Mouse (Mus musculus) adrenal gland, adult 18-20 months (tissue): ENCODE measurements at regions not wholly inside any gene's neighbourhood (a gene's known extent, or its start where the extent isn't known, plus 50 kb on each side); places are given as distances from the start of the nearest gene placed in this dataset.
"Not testable (repeated sequence)": the region's sequence is repeated elsewhere in the genome, so short reads cannot be mapped to it uniquely, and the experiment has no call there.

Experiments used
- DNase-seq, 2 experiments: peaks; one replicate each; pipeline ENCODE4 v3.0.0; 2021 to 2022; ENCODE audit warnings: low spot score in 2 of 2

DNA sequence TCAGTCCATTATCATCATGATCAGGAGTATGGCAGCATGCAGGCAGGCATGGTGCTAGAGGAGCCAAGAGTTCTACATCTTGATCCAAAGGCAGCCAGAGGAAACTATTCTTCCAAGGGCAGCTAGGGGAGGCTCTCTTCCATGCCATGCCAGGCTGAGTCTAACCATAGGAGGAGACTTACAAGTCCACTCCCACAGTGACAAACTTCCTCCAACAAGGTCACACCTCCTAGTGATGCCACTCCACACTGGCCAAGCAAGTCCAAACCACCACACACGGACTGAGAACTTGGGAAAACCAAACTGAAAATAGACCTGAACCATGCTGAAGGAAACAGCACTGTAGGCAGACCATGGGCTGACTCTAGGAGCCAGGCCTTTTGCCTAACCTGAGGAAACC, 197.4 kb downstream of the Prex1 start:
- no peak for DNase-seq

DNA sequence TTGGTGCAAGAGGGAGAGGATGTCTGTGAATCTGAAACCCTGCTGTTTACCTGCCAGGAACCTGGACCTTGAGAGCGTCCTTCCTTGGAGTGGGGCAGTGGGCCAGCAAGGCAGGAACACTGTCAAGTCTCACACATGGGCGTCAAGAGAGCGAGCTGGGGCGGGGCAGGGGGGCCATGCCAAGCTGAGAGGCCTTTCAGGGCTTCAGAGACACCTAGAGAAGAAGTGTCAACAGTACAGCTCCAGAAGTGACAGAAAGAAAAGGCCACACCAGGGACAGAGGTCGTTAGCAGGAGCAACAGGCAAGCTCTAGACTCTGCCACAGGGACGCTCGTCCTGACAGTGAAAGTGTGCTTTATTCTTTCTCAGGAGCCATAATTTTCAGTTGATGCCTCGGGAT, 199.0 kb downstream of the Prex1 start:
- DNase-seq, result no peak

DNA sequence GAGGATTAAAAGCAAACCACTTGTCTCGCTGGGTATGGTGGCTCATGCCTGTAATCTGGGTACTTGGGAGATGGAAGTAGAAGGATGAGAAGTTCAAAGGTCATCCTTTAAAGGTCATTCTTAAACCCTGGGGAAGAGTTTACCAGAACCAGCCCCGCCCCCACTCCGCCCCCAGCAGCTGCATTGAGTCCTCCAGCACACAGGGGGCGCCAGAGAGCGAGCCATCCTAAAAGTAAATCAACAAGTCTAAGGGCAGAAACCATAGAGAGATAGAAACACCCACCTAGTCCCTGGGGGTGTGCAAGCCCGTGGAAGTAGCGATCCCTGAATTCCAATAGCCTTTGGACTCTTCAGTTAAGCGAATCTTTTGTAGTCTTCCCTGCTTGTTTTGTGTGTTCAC, 201.1 kb downstream of the Prex1 start:
- no peak for DNase-seq

DNA sequence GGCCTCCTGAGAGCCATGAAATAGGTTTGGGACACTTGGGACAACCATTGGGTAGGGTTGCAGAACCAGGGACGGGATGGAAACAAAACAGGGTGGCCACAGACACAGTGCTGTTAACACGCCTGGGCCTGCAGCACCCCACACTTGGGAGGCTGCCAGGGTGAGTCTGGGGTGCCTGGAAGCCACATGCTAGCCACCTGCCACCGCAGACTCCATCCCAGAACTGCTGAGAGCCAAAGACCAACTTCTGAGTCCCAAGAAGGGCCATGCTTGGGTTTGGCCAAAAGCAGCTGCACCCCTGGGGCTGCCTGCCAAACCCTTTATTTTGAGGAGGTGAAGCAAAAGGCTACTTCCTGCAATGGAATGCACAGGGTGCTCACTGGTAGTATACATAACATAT, 202.2 kb downstream of the Prex1 start:
- DNase-seq, result not testable (repeated sequence)

DNA sequence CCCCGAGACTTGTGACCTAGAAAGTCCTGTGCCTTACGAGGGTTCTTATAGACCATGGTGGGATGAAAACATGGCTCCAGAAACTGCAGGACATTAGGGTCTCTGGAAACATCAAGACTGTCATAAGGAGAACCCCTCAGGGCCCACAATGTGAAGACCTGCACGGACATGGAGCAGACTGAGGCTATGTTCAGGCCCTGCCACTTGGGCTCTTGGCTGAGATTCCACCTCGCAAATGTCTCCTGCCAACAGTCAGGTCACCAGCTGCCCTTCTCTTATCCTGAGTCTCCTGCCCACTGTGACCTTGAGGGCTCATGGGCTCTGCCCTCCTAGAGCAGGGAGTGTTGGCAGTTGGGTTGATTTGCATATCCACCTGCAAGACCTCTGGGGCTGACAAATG, 202.9 kb downstream of the Prex1 start:
- DNase-seq, result no peak

DNA sequence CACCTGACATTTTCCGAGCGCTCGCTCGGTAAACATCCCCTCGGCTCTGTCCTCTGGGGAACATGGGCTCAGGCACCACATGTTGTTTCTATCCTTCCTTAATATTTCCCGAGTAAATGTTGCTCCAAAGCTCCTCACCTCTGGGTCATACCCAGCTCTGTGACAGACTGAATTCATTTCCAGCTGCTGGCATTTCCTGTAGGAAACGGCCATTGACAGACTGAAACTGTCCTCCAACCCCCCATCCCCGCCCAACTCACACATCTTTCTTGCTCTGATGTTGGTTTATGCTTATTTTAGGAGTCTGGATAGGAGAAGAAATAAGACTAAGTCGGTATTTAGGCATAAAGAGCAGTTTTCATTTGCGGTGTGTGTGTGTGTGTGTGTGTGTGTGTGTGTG, 204.0 kb downstream of the Prex1 start:
- DNase-seq, result no peak

DNA sequence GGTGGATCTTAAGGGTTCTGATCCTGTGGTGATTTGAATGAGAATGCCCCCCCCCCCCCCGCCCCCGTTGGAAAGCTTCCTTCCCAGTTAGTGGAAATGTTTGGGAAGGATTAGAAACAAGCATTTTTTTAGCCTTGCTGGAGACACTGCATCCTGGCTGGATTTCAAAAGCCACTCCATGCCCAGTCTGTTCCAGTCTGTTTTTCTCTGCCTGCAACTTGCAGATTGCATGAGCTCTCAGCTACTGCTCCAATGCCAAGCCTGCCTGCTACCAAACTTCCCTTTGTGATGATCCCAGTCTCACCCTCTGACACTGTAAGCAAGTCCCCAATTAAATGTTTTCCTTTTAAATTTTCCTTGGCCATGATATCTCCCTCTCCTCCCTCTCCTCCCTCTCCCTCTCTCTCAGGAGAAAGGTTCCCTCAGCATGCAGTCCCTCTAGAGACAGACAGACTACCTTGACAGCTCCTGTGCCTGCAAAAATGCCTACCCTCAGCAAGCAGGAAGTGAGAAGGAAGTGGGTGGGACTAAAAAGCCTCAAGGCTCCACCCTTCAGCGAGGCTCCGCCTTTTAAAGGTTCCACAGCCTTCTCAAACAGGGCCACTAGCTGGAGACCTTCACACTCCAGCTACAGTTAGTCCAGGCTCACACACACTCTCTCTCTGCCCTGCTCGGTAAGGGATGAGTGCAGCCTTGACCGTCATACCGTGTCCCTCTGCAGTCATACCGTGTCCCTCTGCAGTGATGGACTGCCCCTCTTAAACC, 204.8 kb downstream of the Prex1 start:
- no peak for DNase-seq

DNA sequence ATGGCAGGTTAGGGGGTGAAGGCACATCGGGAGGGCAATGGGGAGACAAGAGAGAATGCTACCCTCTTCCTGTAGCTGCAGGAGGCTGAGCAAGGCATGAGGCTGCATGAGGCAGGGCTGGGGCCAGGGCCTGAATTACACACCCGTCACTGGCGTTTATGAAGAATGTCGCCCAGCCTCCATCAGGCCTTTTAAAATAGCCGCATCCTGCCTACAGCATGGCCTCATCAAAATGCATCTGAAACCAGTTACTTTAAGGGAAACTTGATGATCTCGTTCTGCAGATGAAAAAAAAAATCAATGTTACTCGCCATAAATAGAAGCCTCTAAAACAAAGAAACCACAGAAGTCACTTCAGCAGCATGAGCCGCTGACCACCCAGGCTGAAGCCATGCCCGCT, 208.3 kb downstream of the Prex1 start:
- DNase-seq, result no peak

DNA sequence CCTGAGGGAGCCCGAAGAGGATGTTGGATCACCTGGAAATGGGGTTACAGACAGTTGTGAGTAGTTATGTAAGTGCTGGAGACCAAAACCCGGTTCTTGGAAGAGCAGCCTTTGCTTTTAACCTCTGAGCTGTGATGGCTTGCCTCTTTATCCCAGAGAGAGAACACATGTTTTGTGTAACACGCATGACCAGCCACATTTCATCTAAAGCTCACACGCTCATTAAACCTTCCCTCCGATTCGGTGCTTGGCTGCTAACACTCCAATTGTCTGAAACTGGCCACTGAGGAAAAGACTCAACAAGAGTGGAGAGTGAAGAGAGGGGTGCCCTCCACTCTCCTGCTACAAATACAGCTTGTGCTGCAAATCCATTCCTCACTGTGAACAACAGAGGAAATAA, 210.0 kb downstream of the Prex1 start:
- DNase-seq, result no peak

DNA sequence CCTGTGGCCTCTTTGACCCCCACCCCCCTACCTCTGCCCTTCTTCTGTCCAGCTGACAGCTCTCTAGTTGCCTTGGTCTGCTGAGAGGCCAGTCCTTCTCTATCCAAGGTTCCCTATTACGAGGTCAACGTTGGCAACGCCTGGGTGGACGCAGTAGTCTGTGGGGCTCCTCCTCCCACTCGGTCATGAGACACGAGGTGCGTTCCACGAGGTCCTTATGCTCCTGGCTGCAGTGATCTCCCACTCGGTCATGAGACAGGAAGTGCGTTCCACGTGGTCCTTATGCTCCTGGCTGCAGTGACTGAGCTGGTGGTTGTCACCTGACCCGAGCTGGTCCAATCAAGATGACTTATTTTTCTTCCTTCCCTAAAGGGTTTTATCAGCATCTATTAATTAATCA, 220.7 kb downstream of the Prex1 start:
- DNase-seq, result no peak

DNA sequence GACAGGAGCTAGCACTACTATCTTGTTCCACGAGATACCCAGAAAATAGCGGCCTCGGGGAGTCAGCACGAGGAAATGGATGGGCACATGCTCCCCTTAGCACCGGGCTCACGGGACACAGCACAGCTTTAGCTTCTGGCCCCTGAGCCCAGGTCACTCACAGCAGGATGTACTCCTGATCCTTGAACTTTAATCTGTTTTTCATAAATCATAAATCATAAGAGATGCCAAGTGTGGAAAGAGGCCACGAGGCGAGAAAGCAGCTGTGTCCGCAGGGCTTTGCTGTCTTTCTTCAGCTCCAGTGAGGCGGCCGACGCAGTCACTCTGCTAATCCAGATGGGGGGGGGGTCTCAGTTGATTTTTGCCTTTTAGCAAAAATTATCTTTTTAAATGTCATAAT, 221.2 kb downstream of the Prex1 start:
- DNase-seq, result no peak

DNA sequence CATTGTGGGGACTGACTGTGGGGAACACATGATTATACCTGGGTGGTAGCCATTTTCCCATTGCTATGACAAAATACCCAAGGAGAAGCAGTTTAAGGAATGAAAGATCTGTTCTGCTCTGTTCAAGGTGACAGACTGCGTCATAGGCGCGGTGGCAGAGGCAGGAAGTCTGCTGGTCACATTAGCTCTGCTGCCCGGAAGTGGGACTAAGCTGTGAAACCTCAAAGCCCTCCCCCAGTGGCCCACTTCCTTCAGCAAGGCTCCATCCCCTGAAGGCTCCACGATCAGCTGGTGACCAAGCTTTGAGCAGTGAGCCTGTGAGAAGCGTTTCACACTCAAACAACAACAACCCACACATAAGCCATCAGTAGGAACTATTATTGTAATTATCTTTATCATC, 221.8 kb downstream of the Prex1 start:
- DNase-seq, result no peak

DNA sequence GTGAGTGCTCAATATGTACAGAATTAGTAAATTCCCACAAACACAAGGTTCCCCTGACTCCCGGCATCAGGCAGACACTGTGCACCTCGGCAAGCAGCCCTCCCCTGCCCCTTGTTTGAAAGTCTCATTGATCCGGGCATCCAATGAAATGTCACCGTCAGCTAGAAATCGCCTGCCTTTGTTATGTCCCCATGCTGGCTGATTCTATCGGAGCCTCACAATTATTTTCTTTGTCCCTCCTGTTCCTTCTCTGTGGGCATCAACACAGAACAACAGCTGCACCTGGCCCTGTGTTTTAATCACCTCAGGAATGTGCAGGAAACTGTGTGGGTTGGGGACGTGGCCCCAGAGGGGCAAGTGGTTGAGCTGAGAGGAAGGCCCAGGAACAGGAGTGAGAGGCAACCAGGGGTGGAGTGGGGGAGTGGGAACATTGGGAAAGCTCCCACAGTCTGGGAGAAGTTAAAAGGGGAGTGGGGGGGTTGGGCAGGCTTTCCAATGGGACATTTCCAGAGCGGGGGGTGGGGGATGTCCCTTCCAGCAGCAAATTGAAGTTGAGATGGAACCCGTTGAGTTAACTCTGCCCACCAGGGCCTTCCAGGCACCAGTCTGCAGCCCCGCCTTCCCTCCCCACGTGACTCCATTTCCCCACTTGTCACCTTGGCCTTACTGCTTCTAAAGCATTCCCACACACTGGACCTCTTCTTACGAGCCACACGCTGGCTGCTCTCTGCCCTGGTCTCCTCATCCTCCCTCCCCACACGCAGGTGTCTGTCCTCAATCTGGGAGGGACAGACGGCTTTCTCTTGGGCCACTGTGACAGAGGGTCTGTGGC, 224.4 kb downstream of the Prex1 start:
- no peak for DNase-seq

DNA sequence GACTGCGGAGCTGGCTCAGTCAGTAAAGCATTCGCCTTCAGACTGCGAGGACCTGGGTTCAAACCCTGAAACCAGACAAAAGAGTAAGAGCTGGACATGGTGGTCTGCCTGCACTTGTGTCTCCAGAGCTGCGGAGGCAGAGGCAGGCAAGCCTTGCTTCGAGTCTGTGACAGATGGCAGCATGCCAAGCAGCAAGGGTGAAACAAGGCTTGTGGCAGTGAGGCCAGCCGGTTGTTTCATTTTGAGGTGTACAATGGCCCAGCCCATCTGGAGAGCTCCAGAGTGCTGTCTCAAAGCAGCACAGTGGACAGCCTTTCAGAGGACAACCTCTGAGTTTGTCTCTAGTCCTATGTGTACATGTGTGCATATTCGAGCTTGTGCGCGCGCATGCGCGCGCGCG, 225.9 kb downstream of the Prex1 start:
- no peak for DNase-seq

DNA sequence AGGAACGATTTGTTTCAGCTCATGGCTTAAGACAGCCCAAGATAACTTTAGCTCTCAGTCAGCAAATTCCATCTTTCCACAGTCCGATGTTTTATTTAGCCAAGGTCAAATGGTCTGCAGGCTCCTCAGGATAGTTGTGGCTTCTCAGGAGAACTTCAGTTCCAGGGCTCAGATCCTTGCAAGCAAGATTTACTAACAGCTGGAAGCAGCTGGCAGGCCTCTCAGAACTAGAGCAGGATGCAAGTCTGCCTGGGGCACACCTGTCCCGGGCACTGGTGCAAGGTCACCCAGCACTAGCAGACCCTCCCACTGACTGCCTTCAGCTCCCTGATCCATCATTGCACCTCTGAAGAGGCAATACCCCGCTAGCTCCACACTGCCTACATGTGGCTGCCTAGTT, 227.8 kb downstream of the Prex1 start:
- no peak for DNase-seq

DNA sequence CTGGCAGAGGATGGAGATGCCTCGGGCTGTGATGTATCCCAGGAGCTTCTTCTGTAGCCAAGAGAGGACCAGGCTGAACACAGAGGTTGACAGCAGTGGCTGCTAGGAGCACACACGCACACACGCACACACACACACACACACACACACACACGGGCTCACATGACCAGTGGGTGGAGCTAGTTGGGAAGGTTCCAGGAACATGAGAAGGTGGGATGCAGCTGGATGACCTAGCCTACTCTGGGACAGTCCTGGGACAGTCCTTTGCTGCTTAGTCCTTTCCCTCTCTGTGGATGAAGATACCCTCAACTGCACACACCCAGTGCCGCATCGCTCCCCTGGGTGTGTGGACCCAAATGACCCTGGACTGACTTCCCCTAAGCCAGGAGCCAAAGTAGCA, 228.3 kb downstream of the Prex1 start:
- DNase-seq, result no peak

DNA sequence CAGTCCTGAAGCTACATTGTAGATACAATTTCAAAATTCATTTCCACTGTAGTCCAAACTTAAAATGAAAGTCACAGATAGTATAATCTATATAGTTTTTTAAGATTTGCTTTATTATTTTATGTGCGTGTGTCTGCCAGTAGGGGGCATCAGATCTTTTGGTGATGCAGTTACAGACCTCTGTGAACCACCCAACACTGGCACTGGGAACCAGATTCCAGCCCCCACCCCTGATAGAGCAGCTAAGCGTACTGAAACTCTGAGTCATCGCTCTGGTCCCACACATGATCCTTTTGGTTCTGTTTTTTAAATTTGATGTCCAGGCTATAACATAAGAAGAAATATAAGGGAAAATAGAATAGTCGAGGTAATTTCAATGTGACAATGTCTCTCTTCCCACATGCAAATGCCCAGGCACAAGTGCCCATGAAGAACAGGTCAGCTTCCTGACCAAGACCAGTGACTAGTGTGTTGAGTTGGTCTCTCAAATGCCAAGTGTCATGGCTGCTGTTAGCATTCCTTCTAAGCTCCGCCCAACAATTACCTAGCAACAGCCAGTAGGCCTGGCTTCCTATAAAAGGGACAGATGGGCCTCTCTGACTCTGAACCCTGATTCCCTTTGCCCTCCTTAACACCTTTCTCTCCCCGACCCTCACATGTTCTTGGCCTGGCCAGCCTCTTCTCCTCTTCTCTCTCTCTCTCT, 229.9 kb downstream of the Prex1 start:
- no peak for DNase-seq

DNA sequence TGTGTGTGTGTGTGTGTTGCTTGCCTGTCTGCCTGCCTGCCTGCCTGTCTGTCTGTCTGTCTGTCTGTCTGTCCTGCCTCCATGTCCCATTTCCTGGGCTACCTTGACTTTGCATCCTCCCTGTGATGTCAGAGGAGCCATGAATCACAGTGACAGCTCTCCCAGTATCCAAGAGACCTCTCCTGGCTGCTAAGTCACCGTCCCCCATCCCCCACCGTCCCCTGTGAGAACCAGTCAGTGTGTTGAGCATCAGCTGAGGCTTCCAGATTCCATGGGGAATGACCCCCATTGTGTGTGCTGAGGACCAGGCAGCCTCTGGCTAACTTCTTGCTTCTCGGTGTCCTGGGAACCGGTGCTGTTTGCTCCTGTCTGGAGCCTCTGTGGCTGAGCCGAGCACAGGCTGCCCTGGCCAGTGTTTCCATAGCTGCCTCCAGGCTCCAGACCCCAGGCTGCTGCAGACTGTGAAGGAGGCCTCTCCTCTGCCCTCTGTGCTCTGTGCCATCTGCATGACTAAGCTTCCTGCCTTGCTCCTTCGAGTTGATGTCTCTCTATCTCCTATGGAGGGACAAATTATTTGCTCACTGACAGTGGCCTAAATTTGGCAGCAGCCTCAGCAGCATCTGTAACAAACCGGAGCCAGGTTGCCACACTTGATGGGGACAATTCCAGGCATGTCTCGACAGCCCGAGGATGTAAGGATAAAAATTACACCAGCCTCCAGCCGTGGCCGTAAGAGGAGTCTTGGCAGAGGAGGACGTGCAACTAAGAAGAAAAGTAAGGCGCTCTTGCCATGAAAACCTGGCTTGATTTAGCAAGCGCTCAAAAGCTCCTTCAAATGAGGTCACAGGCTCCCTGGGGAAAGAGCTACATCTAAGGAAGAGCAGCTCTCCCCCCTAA, 230.7 kb downstream of the Prex1 start:
- DNase-seq, result no peak

DNA sequence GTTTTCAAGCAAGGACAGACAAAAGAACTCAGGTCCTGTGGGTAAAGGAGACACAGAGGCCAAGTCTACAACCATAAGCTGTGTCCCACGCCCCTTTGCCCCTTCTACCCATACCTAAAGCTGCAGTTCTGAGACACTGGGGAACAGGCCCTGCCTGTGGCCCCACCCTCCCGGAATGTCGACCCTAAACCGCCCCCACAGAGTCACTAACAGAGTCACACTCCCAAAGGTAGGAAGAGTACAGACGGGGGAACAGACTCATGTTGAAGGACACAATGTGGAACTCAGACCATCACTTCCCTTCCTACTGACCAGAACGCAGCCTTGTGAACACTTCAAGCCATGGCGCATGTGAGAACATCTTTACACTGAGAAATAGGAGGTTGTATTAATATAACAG, 231.9 kb downstream of the Prex1 start:
- no peak for DNase-seq

DNA sequence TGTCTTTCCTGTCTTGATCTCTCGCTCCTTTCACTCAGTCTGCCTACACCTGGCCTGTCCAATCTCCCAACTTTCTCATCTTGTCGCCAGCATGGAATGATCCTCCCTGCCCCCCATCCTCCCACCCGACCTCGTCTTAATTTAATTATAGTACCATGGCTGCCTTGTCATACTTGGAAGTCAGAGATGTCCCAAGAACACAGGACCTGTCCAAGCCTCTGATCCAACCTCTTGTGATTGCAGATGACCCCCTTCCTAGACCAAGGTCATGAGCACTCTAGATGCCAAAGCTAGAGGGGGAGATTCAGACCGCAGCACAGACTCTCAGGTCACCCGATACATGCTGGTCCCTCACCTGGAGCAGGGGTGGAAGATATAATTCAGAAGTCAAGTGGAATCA, 232.3 kb downstream of the Prex1 start:
- DNase-seq, result no peak

DNA sequence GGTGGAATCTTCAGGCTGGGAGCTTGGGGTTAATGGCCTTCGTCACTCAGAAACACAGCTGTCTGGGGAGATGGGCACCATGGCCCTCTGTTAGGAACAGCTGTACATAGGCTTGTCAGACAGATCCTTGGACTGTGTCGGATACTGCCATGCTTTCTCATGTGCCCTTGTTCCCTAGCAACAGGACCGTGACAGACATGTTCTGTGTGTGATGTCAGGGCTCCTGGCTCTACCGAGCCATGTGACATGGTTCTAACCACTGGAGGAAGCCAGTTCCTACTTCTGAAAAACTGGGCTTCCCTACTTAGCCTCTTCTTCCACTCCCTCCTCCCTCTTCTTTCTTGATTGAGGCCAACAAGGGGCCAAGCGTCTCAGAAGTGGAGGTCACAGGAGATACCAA, 232.7 kb downstream of the Prex1 start:
- DNase-seq, result no peak
